Mouse (Mus musculus) hindbrain, embryonic 11.5 days (tissue): ENCODE results near the gene Olfr1348. TPM values are rescaled to one million over a fixed set of nuclear protein-coding genes. Genes with fewer than 3 reads are reported as not detected.

Source experiments
- ATAC-seq: fragments of 200-750 bp; cut with Nextera tagmentation; 2 replicates; pipeline ENCODE4 v1.8.0; 2017; ENCODE audit warnings: mild to moderate bottlenecking, moderate TSS enrichment, moderate library complexity; ENCODE audit not compliant: low FRiP score
- DNase-seq: peaks from one replicate; pipeline ENCODE4 v3.0.0-alpha.2; 2015; ENCODE audit warnings: low spot score
- H3K27ac ChIP-seq: fragments of 300-500 bp; sonication (generic); 2 replicates; pipeline ENCODE4 v1.5.1; 2014; ENCODE audit warnings: mild to moderate bottlenecking, low read depth, low read length
- H3K27me3 ChIP-seq: fragments of 300-500 bp; sonication (generic); 2 replicates; pipeline ENCODE4 v1.6.1; 2014; ENCODE audit warnings: mild to moderate bottlenecking, low read length, moderate library complexity, mixed read lengths; ENCODE audit not compliant: control insufficient read depth, insufficient read depth
- H3K36me3 ChIP-seq: fragments of 300-500 bp; sonication (generic); 2 replicates; pipeline ENCODE4 v1.6.1; 2014; ENCODE audit warnings: mild to moderate bottlenecking, low read length, moderate library complexity, mixed read lengths; ENCODE audit not compliant: control insufficient read depth, insufficient read depth
- H3K4me1 ChIP-seq: fragments of 300-500 bp; sonication (generic); replicated peaks from 2 replicates; pipeline ENCODE4 v1.6.1; 2014; ENCODE audit warnings: low read length, mixed read lengths; ENCODE audit not compliant: control insufficient read depth, insufficient read depth
- H3K4me2 ChIP-seq: fragments of 300-500 bp; sonication (generic); replicated peaks from 2 replicates; pipeline ENCODE4 v1.6.1; 2014; ENCODE audit warnings: mild to moderate bottlenecking, low read depth, low read length
- H3K4me3 ChIP-seq: fragments of 300-500 bp; sonication (generic); 2 replicates; pipeline ENCODE4 v1.5.1; 2014; ENCODE audit warnings: low read depth, low read length
- H3K9ac ChIP-seq: fragments of 300-500 bp; sonication (generic); 2 replicates; pipeline ENCODE4 v1.6.1; 2014; ENCODE audit warnings: low read depth, low read length
- H3K9me3 ChIP-seq: fragments of 300-500 bp; sonication (generic); 2 replicates; pipeline ENCODE4 v1.6.1; 2016; ENCODE audit warnings: low read length; ENCODE audit not compliant: control insufficient read depth
- WGBS: fragments of 180-500 bp; shearing (Covaris S2); extraction: QIAGEN DNeasy Blood & Tissue Kit; methylation state at CpG from one replicate; pipeline ENCODE4 v1.1.7; 2014; 5-methylcytosine and 5-hydroxymethylcytosine counted together
- polyA plus RNA-seq: library from polyadenylated mRNA; unstranded; fragments of >200 nt; fragmentation: Nextera tagmentation; extraction: Ambion mirVana; gene quantifications from 2 replicates; pipeline ENCODE4 v1.2.1, GENCODE M21; 2014

Gene Olfr1348
- polyA plus RNA-seq, 1 experiment from 2014 or later: not detected

GRCm38 (mm10) chr7:6456399-6456798 lies 52.1 kb downstream of the Olfr1348 start:
- Histone ChIP-seq H3K9me3 (no peaks in the 10 kb centered on the region), H3K4me3 (no peak overlapping the region), H3K36me3 (no peaks in the 10 kb centered on the region), H3K9ac (no peak overlapping the region), H3K27me3 (no peaks in the 10 kb centered on the region), H3K4me2 (no peak overlapping the region), H3K4me1 (no peaks in the 10 kb centered on the region), H3K27ac (no peak overlapping the region)
- no peak for DNase-seq
- ATAC-seq: no peak
- 44% methylated on average over 3 of the region's 3 CpGs for WGBS

DNA sequence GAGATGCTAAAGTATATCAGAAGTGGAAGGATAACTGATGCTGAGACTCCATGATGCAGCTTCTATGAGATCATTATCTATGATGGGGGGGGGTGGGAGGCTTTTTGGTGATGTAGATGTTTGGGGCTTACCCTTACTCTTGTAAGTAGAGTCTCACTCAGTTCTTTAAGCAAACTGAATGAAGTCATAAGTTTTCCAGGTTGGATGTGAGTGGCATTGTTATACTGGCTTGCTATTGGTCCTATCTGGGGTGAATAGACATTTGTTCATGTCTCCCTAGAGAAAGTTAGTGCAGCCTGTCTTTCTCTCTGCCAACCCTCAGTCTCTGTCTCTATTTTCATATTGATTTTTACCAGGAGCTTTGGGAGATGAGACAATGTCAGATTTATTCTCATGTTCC lies 52.7 kb downstream of the Olfr1348 start, which contains the start of gene Olfr1336:
Gene Olfr1336, plus strand, starts transcription at position 301 of the 400 bp plus-strand sequence.
- Histone ChIP-seq H3K36me3 (no peaks in the 10 kb centered on the region), H3K9me3 (no peaks in the 10 kb centered on the region), H3K4me2 (no peak within 1 kb of the TSS), H3K27ac (no peak within 1 kb of the TSS), H3K27me3 (no peaks in the 10 kb centered on the region), H3K4me3 (no peak within 1 kb of the TSS), H3K9ac (no peak within 1 kb of the TSS), H3K4me1 (no peaks in the 10 kb centered on the region)
- DNase-seq (no peak), ATAC-seq (no peak)

Other genes with a start within 250 kb of the Olfr1348 start
- 15.1 and 16.5 TPM in 2 replicates for gene Zfp667, start 222.2 kb downstream of the Olfr1348 start, polyA plus RNA-seq
- 8.5 and 10.3 TPM in 2 replicates for gene Zfp583, start 177.5 kb downstream of the Olfr1348 start, polyA plus RNA-seq
- 2.5 and 3.7 TPM in 2 replicates for gene Gm3854, start 165.0 kb downstream of the Olfr1348 start, polyA plus RNA-seq
- gene Zfp78, start 145.5 kb downstream of the Olfr1348 start, polyA plus RNA-seq: 3.4 and 3.5 TPM in 2 replicates
- 14.2 and 15.3 TPM in 2 replicates for gene Zfp28, start 125.5 kb downstream of the Olfr1348 start, polyA plus RNA-seq
- 0.76 and 0.78 TPM in 2 replicates for gene Smim17, start 110.0 kb downstream of the Olfr1348 start, polyA plus RNA-seq
- gene Gm20715, start 98.5 kb downstream of the Olfr1348 start, polyA plus RNA-seq: not detected in 2 replicates
- not detected in 2 replicates for gene Olfr1344, start 70.1 kb downstream of the Olfr1348 start, polyA plus RNA-seq
- gene Olfr1336, start 52.6 kb downstream of the Olfr1348 start, polyA plus RNA-seq: 0.03 TPM in 1 of 2 replicates, not detected in the other
- not detected in 2 replicates for gene Olfr1346, start 41.6 kb downstream of the Olfr1348 start, polyA plus RNA-seq
- gene Olfr5, start 21.8 kb downstream of the Olfr1348 start, polyA plus RNA-seq: not detected in 2 replicates
- not detected in 2 replicates for gene Olfr1347, start 9.0 kb downstream of the Olfr1348 start, polyA plus RNA-seq
- gene Olfr1349, start 14.2 kb upstream of the Olfr1348 start, polyA plus RNA-seq: not detected in 2 replicates
- not detected in 2 replicates for gene Olfr1350, start 56.1 kb upstream of the Olfr1348 start, polyA plus RNA-seq
- gene Zim1, start 187.7 kb upstream of the Olfr1348 start, polyA plus RNA-seq: 2.1 and 2.6 TPM in 2 replicates
- 112 and 126 TPM in 2 replicates for gene Peg3, start 221.7 kb upstream of the Olfr1348 start, polyA plus RNA-seq
- 12.4 and 15.1 TPM in 2 replicates for gene Usp29, start 221.8 kb upstream of the Olfr1348 start, polyA plus RNA-seq